Mouse (Mus musculus) T-helper 1 cell (primary cell): ENCODE measurements around the gene Stfa3.
"Not testable (repeated sequence)": the region's sequence is repeated elsewhere in the genome, so short reads cannot be mapped to it uniquely, and the experiment has no call there.

Experiments
- in situ Hi-C: fragments of 300-600 bp; cut with MboI, MseI; formaldehyde crosslinking; loops from one replicate; pipeline ENCODE4 v1.15.1; 2025; ENCODE audit warnings: high pct_unique_total_duplicates

Stfa3 gene

GRCm38 (mm10) chr16:36455342-36455802, at the start of gene Stfa3:
TSS of gene Stfa3 (minus strand) at chr16:36455392.
- in situ Hi-C loops: no loop called here

GRCm38 (mm10) chr16:36502286-36502685, 47.1 kb upstream of the Stfa3 start:
- in situ Hi-C loops: no loop called here

GRCm38 (mm10) chr16:36492420-36492819, 37.2 kb upstream of the Stfa3 start:
- in situ Hi-C loops: no loop called here

GRCm38 (mm10) chr16:36476866-36477265, 21.7 kb upstream of the Stfa3 start:
- in situ Hi-C loops: loop anchor here (5.0 kb wide), 1 partner anchor 145 kb away; no protein-coding TSS in a partner anchor

GRCm38 (mm10) chr16:36475530-36475929, 20.3 kb upstream of the Stfa3 start:
- in situ Hi-C loops: loop anchor here (5.0 kb wide), 1 partner anchor 147 kb away; no protein-coding TSS in a partner anchor

GRCm38 (mm10) chr16:36474849-36475248, 19.7 kb upstream of the Stfa3 start:
- in situ Hi-C loops: loop anchor here (5.0 kb wide), 2 partner anchors 147 to 252 kb away; no protein-coding TSS in a partner anchor

GRCm38 (mm10) chr16:36473217-36474216, 18.3 kb upstream of the Stfa3 start:
- in situ Hi-C loops: loop anchor here (5.0 kb wide), 1 partner anchor 254 kb away; no protein-coding TSS in a partner anchor

GRCm38 (mm10) chr16:36471066-36471633, 16.0 kb upstream of the Stfa3 start:
- in situ Hi-C loops: loop anchor here (5.0 kb wide), 1 partner anchor 256 kb away; no protein-coding TSS in a partner anchor

- in situ Hi-C loops: loop anchor here (5.0 kb wide), 2 partner anchors 257 to 327 kb away; no protein-coding TSS in a partner anchor
Observed at GRCm38 (mm10) chr16:36469955-36470478, 14.8 kb upstream of the Stfa3 start.

- in situ Hi-C loops: loop anchor here (5.0 kb wide), 1 partner anchor 328 kb away; no protein-coding TSS in a partner anchor
Observed at GRCm38 (mm10) chr16:36469367-36469766, 14.2 kb upstream of the Stfa3 start.

GRCm38 (mm10) chr16:36468862-36469261, 13.7 kb upstream of the Stfa3 start:
- in situ Hi-C loops: loop anchor here (5.0 kb wide), 1 partner anchor 328 kb away; no protein-coding TSS in a partner anchor

- in situ Hi-C loops: loop anchor here (5.0 kb wide), 1 partner anchor 329 kb away; no protein-coding TSS in a partner anchor
Observed at GRCm38 (mm10) chr16:36467936-36468335, 12.7 kb upstream of the Stfa3 start.

GRCm38 (mm10) chr16:36465436-36465835, 10.2 kb upstream of the Stfa3 start:
- in situ Hi-C loops: loop anchor here (5.0 kb wide), 1 partner anchor 332 kb away; no protein-coding TSS in a partner anchor

GRCm38 (mm10) chr16:36464076-36464475, 8.9 kb upstream of the Stfa3 start:
- in situ Hi-C loops: no loop called here

GRCm38 (mm10) chr16:36460426-36460825, 5.2 kb upstream of the Stfa3 start:
- in situ Hi-C loops: no loop called here

- in situ Hi-C loops: not testable (repeated sequence)
Observed at GRCm38 (mm10) chr16:36420979-36421378, 34.2 kb downstream of the Stfa3 start.

GRCm38 (mm10) chr16:36408357-36408756, 46.8 kb downstream of the Stfa3 start, which contains the start of gene Stfa2:
TSS of gene Stfa2 (minus strand) at chr16:36408457.
- in situ Hi-C loops: no loop called here
